Mouse (Mus musculus) ES-E14 (cell line): ENCODE measurements around the gene Gss.
"Not testable (repeated sequence)": the region's sequence is repeated elsewhere in the genome, so short reads cannot be mapped to it uniquely, and the experiment has no call there.

ENCODE experiments used
- CHD2 ChIP-seq: IDR thresholded peaks from 2 replicates; pipeline ENCODE4 v1.6.1; 2014; ENCODE audit warnings: mild to moderate bottlenecking, low read depth, low read length, inconsistent platforms
- ZC3H11A ChIP-seq: IDR thresholded peaks from 2 replicates; pipeline ENCODE4 v1.6.1; 2012; ENCODE audit warnings: low read depth, mild to moderate bottlenecking, inconsistent platforms, low read length, borderline replicate concordance

DNA sequence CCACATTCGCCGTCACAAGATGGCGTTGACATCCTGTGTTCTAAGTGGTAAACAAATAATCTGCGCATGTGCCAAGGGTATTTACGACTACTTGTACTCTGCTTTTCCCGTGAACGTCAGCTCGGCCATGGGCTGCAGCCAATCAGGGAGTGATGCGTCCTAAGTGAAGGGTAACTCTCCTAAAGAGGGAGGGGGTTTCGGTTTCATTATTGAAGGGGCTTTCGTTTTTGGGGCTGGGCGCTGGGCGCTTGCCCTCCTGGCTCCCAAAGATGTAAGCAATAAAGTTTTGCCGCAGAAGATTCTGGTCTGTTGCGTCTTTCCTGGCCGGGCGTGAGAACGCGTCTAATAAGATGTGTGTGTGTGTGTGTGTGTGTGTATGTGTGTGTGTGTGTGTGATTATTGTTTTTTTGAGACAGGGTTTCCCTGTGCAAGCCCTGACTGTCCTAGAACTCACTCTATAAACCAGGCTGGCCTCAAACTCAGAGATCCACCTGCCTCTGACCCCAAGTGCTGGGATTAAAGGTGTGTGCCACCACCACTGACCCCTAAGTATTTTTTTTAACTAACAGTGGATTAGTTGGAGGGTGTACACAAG is 54.0 kb downstream of the Gss start:
- TF ChIP-seq CHD2, ZC3H11A: not testable (repeated sequence)
